Mouse (Mus musculus) embryonic facial prominence, embryonic 10.5 days (tissue): Measurements from ENCODE around the gene Dicer1. TPM values are rescaled to one million over a fixed set of nuclear protein-coding genes. Genes with fewer than 3 reads are reported as not detected.

Source experiments
- DNase-seq: peaks from one replicate; pipeline ENCODE4 v3.0.0-alpha.2; 2017; ENCODE audit warnings: low spot score
- H3K27ac ChIP-seq: fragments of 300-500 bp; sonication (generic); replicated peaks from 2 replicates; pipeline ENCODE4 v1.5.1; 2016; ENCODE audit warnings: mild to moderate bottlenecking
- H3K27me3 ChIP-seq: fragments of 300-500 bp; sonication (generic); replicated peaks from 2 replicates; pipeline ENCODE4 v1.6.1; 2016; ENCODE audit warnings: low read depth, mild to moderate bottlenecking; ENCODE audit not compliant: poor library complexity, severe bottlenecking
- H3K36me3 ChIP-seq: fragments of 300-500 bp; sonication (generic); replicated peaks from 2 replicates; pipeline ENCODE4 v1.6.1; 2016; ENCODE audit warnings: mild to moderate bottlenecking, moderate library complexity
- H3K4me1 ChIP-seq: fragments of 300-500 bp; sonication (generic); 2 replicates; pipeline ENCODE4 v1.6.1; 2016
- H3K4me3 ChIP-seq: fragments of 300-500 bp; sonication (generic); 2 replicates; pipeline ENCODE4 v1.5.1; 2016; ENCODE audit warnings: mild to moderate bottlenecking, moderate library complexity
- H3K9me3 ChIP-seq: fragments of 300-500 bp; sonication (generic); 2 replicates; pipeline ENCODE4 v1.6.1; 2016; ENCODE audit warnings: mild to moderate bottlenecking
- WGBS: fragments of 180-500 bp; shearing (Covaris S2); methylation state at CpG from one replicate; pipeline ENCODE4 v1.1.7; 2016; 5-methylcytosine and 5-hydroxymethylcytosine counted together
- polyA plus RNA-seq: library from polyadenylated mRNA; unstranded; fragments of >200 nt; fragmentation: Nextera tagmentation; extraction: Ambion mirVana; gene quantifications from 2 replicates; pipeline ENCODE4 v1.2.1, GENCODE M21; 2016

Gene Dicer1
- polyA plus RNA-seq, 1 experiment from 2014 or later, result 54.6 TPM

- peaks cover 92% of the 10 kb centered on the region for H3K36me3 ChIP-seq
- peaks cover 37% of the 10 kb centered on the region for H3K4me1 ChIP-seq
- H3K9me3 ChIP-seq, result no peaks in the 10 kb centered on the region
- no peaks in the 10 kb centered on the region for H3K27me3 ChIP-seq
- WGBS, result 75% methylated on average over 12 of the region's 12 CpGs
- H3K4me3 ChIP-seq, result no peak overlapping the region
- no peak for DNase-seq
- H3K27ac ChIP-seq, result no peak overlapping the region; the same call in 1 of the 2 replicates
These were observed 58.9 kb downstream of the Dicer1 start for GRCm38 (mm10) chr12:104692864-104693263.

GRCm38 (mm10) chr12:104690412-104690811 is 61.3 kb downstream of the Dicer1 start:
- H3K4me1 ChIP-seq, result peaks cover 32% of the 10 kb centered on the region
- no peak overlapping the region for H3K4me3 ChIP-seq
- peaks cover 84% of the 10 kb centered on the region for H3K36me3 ChIP-seq
- no peak overlapping the region for H3K27ac ChIP-seq
- H3K9me3 ChIP-seq, result no peaks in the 10 kb centered on the region
- 86% methylated on average over 7 of the region's 7 CpGs for WGBS
- no peaks in the 10 kb centered on the region for H3K27me3 ChIP-seq
- DNase-seq, result no peak

GRCm38 (mm10) chr12:104688870-104689269 is 62.9 kb downstream of the Dicer1 start:
- H3K27ac ChIP-seq, result no peak overlapping the region
- DNase-seq, result no peak
- 91% methylated on average over 11 of the region's 11 CpGs for WGBS
- no peaks in the 10 kb centered on the region for H3K27me3 ChIP-seq
- no peak overlapping the region for H3K4me3 ChIP-seq
- peaks cover 68% of the 10 kb centered on the region for H3K36me3 ChIP-seq
- H3K4me1 ChIP-seq, result peaks cover 43% of the 10 kb centered on the region
- H3K9me3 ChIP-seq, result no peaks in the 10 kb centered on the region

GRCm38 (mm10) chr12:104684411-104684931 is 67.3 kb downstream of the Dicer1 start:
- DNase-seq, result peak; percentile 36
- Histone ChIP-seq H3K27me3 (no peaks in the 10 kb centered on the region), H3K4me3 (no peak overlapping the region), H3K9me3 (peaks cover 10% of the 10 kb centered on the region; the same call in 1 of the 2 replicates), H3K36me3 (peaks cover 24% of the 10 kb centered on the region), H3K27ac (peak overlapping the region; percentile 74), H3K4me1 (peaks cover 34% of the 10 kb centered on the region)
- 71% methylated on average over 8 of the region's 8 CpGs for WGBS

GRCm38 (mm10) chr12:104679819-104680132 is 72.0 kb downstream of the Dicer1 start:
- H3K9me3 ChIP-seq, result peaks cover 10% of the 10 kb centered on the region; the same call in 1 of the 2 replicates
- peak overlapping the region; percentile 74; the same call in 1 of the 2 replicates for H3K27ac ChIP-seq
- H3K36me3 ChIP-seq, result no peaks in the 10 kb centered on the region
- no peak overlapping the region for H3K4me3 ChIP-seq
- 77% methylated on average over 8 of the region's 8 CpGs for WGBS
- H3K4me1 ChIP-seq, result peaks cover 58% of the 10 kb centered on the region
- no peaks in the 10 kb centered on the region for H3K27me3 ChIP-seq
- DNase-seq, result no peak

GRCm38 (mm10) chr12:104679121-104679818 is 72.5 kb downstream of the Dicer1 start:
- Histone ChIP-seq H3K4me3 (peak overlapping the region; percentile 31; the same call in 1 of the 2 replicates), H3K27ac (peak overlapping the region; percentile 74), H3K4me1 (peaks cover 56% of the 10 kb centered on the region), H3K9me3 (peaks cover 10% of the 10 kb centered on the region; the same call in 1 of the 2 replicates), H3K27me3 (no peaks in the 10 kb centered on the region), H3K36me3 (no peaks in the 10 kb centered on the region)
- 40% methylated on average over 26 of the region's 26 CpGs for WGBS
- peak; percentile 80 for DNase-seq

GRCm38 (mm10) chr12:104678462-104678861 is 73.3 kb downstream of the Dicer1 start:
- Histone ChIP-seq H3K36me3 (no peaks in the 10 kb centered on the region), H3K4me3 (peak overlapping the region; percentile 31; the same call in 1 of the 2 replicates), H3K27ac (peak overlapping the region; percentile 74), H3K9me3 (peaks cover 7% of the 10 kb centered on the region; the same call in 1 of the 2 replicates), H3K27me3 (0 out of 2 replicates have a peak, but pooled peaks cover 3% of the 10 kb centered on the region), H3K4me1 (peaks cover 61% of the 10 kb centered on the region)
- 60% methylated on average over 12 of the region's 14 CpGs for WGBS
- DNase-seq, result peak; percentile 34

GRCm38 (mm10) chr12:104677371-104677924 is 74.3 kb downstream of the Dicer1 start:
- peak overlapping the region; percentile 74; the same call in 1 of the 2 replicates for H3K27ac ChIP-seq
- H3K4me3 ChIP-seq, result no peak overlapping the region
- peaks cover 67% of the 10 kb centered on the region for H3K4me1 ChIP-seq
- H3K36me3 ChIP-seq, result no peaks in the 10 kb centered on the region
- no peak for DNase-seq
- H3K9me3 ChIP-seq, result no peaks in the 10 kb centered on the region
- 92% methylated on average over 9 of the region's 9 CpGs for WGBS
- H3K27me3 ChIP-seq, result 0 out of 2 replicates have a peak, but pooled peaks cover 5% of the 10 kb centered on the region

GRCm38 (mm10) chr12:104676535-104677370 is 75.0 kb downstream of the Dicer1 start:
- peak overlapping the region; percentile 74; the same call in 1 of the 2 replicates for H3K27ac ChIP-seq
- H3K36me3 ChIP-seq, result no peaks in the 10 kb centered on the region
- 83% methylated on average over 13 of the region's 13 CpGs for WGBS
- DNase-seq, result no peak
- 0 out of 2 replicates have a peak, but pooled peaks cover 5% of the 10 kb centered on the region for H3K27me3 ChIP-seq
- peaks cover 70% of the 10 kb centered on the region for H3K4me1 ChIP-seq
- H3K9me3 ChIP-seq, result no peaks in the 10 kb centered on the region
- H3K4me3 ChIP-seq, result no peak overlapping the region

- Histone ChIP-seq H3K4me1 (peaks cover 47% of the 10 kb centered on the region), H3K4me3 (no peak overlapping the region), H3K27ac (no peak overlapping the region), H3K36me3 (no peaks in the 10 kb centered on the region), H3K9me3 (no peaks in the 10 kb centered on the region), H3K27me3 (0 out of 2 replicates have a peak, but pooled peaks cover 5% of the 10 kb centered on the region)
- WGBS, result 74% methylated on average over 5 of the region's 5 CpGs
- DNase-seq, result no peak
These were observed 78.8 kb downstream of the Dicer1 start for GRCm38 (mm10) chr12:104672976-104673375.

GRCm38 (mm10) chr12:104672406-104672805 is 79.3 kb downstream of the Dicer1 start:
- WGBS, result 70% methylated on average over 10 of the region's 10 CpGs
- no peaks in the 10 kb centered on the region for H3K36me3 ChIP-seq
- DNase-seq, result no peak
- 0 out of 2 replicates have a peak overlapping the region, but pooled peaks have one; percentile 3 for H3K27ac ChIP-seq
- H3K9me3 ChIP-seq, result no peaks in the 10 kb centered on the region
- H3K4me3 ChIP-seq, result no peak overlapping the region
- peaks cover 42% of the 10 kb centered on the region for H3K4me1 ChIP-seq
- 0 out of 2 replicates have a peak, but pooled peaks cover 5% of the 10 kb centered on the region for H3K27me3 ChIP-seq

- no peak for DNase-seq
These were observed 83.9 kb downstream of the Dicer1 start for GRCm38 (mm10) chr12:104667846-104668245.

More at GRCm38 (mm10) chr12:104667846-104668245, 83.9 kb downstream of the Dicer1 start:
- H3K27me3 ChIP-seq, result no peaks in the 10 kb centered on the region
- no peaks in the 10 kb centered on the region for H3K9me3 ChIP-seq
- 79% methylated on average over 7 of the region's 7 CpGs for WGBS
- no peak overlapping the region for H3K4me3 ChIP-seq
- peaks cover 22% of the 10 kb centered on the region for H3K4me1 ChIP-seq
- no peaks in the 10 kb centered on the region for H3K36me3 ChIP-seq
- no peak overlapping the region for H3K27ac ChIP-seq
